Mouse (Mus musculus) spleen, adult 2 months (tissue): Measurements from ENCODE around the gene Ikzf1.

Experiments used
- CTCF ChIP-seq: fragments of 200-500 bp; IDR thresholded peaks from 2 replicates; pipeline ENCODE4 v1.5.1; 2011; ENCODE audit warnings: mild to moderate bottlenecking, inconsistent platforms; ENCODE audit not compliant: insufficient read depth, insufficient read length, insufficient replicate concordance; ENCODE audit errors: extremely low read depth
- POLR2A ChIP-seq: fragments of 200-500 bp; IDR thresholded peaks from 2 replicates; pipeline ENCODE4 v1.6.1; 2011; ENCODE audit warnings: low read depth, low read length, inconsistent platforms

DNA sequence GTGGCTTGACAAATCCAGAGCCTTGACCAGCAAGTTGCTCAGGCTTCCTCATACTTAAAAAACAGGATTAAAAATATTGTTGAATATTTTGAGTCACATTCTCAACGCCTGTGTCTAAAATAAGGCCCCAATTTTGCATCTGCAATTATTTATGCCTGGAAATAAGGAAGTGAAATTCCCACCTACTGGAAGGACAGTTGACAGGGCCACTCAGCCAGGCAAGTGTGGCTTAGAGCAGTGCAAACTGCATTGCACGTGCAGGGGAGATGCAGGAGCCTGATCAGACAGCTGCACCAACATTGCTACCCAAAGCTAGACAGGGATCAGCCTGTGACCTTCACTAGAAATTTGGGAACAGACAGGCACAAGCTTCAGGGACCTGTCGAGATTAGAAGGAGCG, 26.0 kb upstream of the Ikzf1 start:
- TF ChIP-seq CTCF (no peak), POLR2A (no peak)
